Mouse (Mus musculus): ENCODE data around the gene Nabp1. TPM values are rescaled to one million over a fixed set of nuclear protein-coding genes. Genes with fewer than 3 reads are reported as not detected.

The Nabp1 gene
- polyA plus RNA-seq, 1 experiment, result 33.1 TPM

DNA sequence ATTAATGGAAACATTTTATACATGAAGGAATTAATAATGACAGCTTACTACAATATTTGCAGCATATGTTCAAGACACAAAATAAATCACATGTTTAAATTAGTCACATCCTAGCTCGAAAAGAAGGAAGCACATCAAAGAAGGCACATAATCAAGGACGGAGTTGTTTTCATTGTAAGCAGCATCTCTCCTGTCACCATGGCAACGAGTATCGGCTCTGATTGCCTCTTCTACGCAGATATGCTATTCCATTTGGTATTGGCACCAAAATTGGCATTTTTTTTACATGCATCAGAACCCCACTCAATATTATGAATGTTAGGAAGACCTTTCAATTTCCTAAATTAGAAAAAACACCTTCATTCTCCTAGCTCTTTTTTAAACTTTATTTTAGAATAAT lies 59.5 kb downstream of the Nabp1 start:
- H3K27me3 ChIP-seq (replicated peaks; ENCODE audit: control insufficient read depth, insufficient read depth, low read length), result no peaks in the 10 kb centered on the region
- 69% methylated on average over 5 of the region's 5 CpGs for WGBS

More for the DNA sequence above, 59.5 kb downstream of the Nabp1 start:
- no peak for DNase-seq
- Histone ChIP-seq H3K27ac (ENCODE audit: insufficient read depth, low read depth, low read length) (no peak overlapping the region), H3K4me3 (ENCODE audit: insufficient read depth, low read depth, low read length) (no peak overlapping the region), H3K4me1 (ENCODE audit: control insufficient read depth, insufficient read depth, low read length) (no peaks in the 10 kb centered on the region), H3K36me3 (ENCODE audit: control insufficient read depth, insufficient read depth, low read length) (no peaks in the 10 kb centered on the region)
- TF ChIP-seq CTCF (conservative IDR thresholded peaks at IDR 0.05; ENCODE audit: insufficient read depth, insufficient read length, low read depth, low read length), result no peak
- no peak for TF ChIP-seq POLR2A (IDR thresholded peaks at IDR 0.05; ENCODE audit: low read depth, low read length)

Other genes with a start within 250 kb of the Nabp1 start
- gene Cavin2, start 189.3 kb downstream of the Nabp1 start, polyA plus RNA-seq (2012; rRNA removed), result 20.9 TPM in 2 replicates

Measured in kidney, adult 2 months (tissue).